16 mouse cellular contexts compared by ENCODE assay signal in the genomic region with DNA sequence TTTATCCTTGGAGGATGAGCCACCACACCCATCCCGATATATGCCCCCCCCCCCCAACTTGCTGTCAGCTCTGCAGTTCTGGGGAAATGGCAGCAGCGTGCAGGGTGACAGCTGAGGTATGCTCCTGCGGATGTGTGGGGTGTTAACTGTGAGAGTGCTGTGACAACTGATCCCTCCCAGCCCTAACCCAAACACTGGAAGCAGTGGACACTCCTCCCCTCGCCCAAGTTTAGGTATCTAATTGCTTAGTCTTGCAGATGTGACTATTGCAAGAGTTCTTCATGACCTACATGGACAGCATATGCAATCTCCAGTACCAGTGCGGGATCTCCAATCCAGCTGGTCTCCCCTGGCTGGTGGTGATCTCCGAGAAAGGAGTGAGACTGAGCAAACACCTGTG. TPM values are rescaled to one million over a fixed set of nuclear protein-coding genes. Genes with fewer than 3 reads are reported as not detected.
DNase-seq lines count a peak whose midpoint lies in the region; ATAC-seq lines count a peak whose summit lies in the region.
"Had no signal": no experiment of that assay in that cellular context is flagged by ENCODE, and none has a peak within 500 bp of the region (broad histone marks: within the 10 kb centered on the region; RNA-seq: fewer than 3 reads in every experiment).

No protein-coding gene starts in this region.

- H3K27ac ChIP-seq in forebrain, embryonic 10.5 days, result no peak overlapping the region
- no peak overlapping the region for H3K27ac ChIP-seq in forebrain, embryonic 15.5 days (replicated peaks)
- peak overlapping the region; percentile 24 for H3K27ac ChIP-seq in kidney, embryonic 14.5 days (ENCODE audit: low read depth, low read length)
- H3K27ac ChIP-seq in hindbrain, embryonic 12.5 days, result peak overlapping the region; percentile 71
- H3K27ac ChIP-seq in neural tube, embryonic 11.5 days (ENCODE audit: low read depth, low read length), result 0 out of 2 replicates have a peak overlapping the region, but pooled peaks have one; percentile 27
- H3K27ac ChIP-seq: embryonic facial prominence, embryonic 13.5 days; liver, embryonic 14.5 days had no signal

- WGBS in forebrain, embryonic 10.5 days, result 5% methylated on average over 6 of the region's 6 CpGs
- WGBS in forebrain, embryonic 15.5 days, result 22% methylated on average over 6 of the region's 6 CpGs
- WGBS in kidney, embryonic 14.5 days, result 6% methylated on average over 6 of the region's 6 CpGs
- WGBS in hindbrain, embryonic 12.5 days, result 2% methylated on average over 6 of the region's 6 CpGs
- WGBS in neural tube, embryonic 11.5 days, result 3% methylated on average over 6 of the region's 6 CpGs

- H3K9me3 ChIP-seq in forebrain, embryonic 10.5 days, result no peaks in the 10 kb centered on the region
- H3K9me3 ChIP-seq in forebrain, embryonic 15.5 days, result no peaks in the 10 kb centered on the region
- no peaks in the 10 kb centered on the region for H3K9me3 ChIP-seq in kidney, embryonic 14.5 days (ENCODE audit: control insufficient read depth, low read length)
- H3K9me3 ChIP-seq in hindbrain, embryonic 12.5 days (replicated peaks), result no peaks in the 10 kb centered on the region
- no peaks in the 10 kb centered on the region for H3K9me3 ChIP-seq in neural tube, embryonic 11.5 days (ENCODE audit: control insufficient read depth, low read length)
- H3K9me3 ChIP-seq: embryonic facial prominence, embryonic 13.5 days had no signal

- peaks cover 97% of the 10 kb centered on the region for H3K27me3 ChIP-seq in forebrain, embryonic 10.5 days (ENCODE audit: poor library complexity, severe bottlenecking)
- H3K27me3 ChIP-seq in forebrain, embryonic 15.5 days, result peaks cover 42% of the 10 kb centered on the region
- peaks cover 58% of the 10 kb centered on the region for H3K27me3 ChIP-seq in kidney, embryonic 14.5 days (ENCODE audit: control insufficient read depth, insufficient read depth, low read length)
- H3K27me3 ChIP-seq in hindbrain, embryonic 12.5 days, result peaks cover 76% of the 10 kb centered on the region
- peaks cover 72% of the 10 kb centered on the region for H3K27me3 ChIP-seq in neural tube, embryonic 11.5 days (ENCODE audit: control insufficient read depth, insufficient read depth, low read length)
- H3K27me3 ChIP-seq: Patski had no signal

- ATAC-seq in forebrain, embryonic 15.5 days (replicated peaks), result no peak
- ATAC-seq in kidney, embryonic 14.5 days (ENCODE audit: low FRiP score, low TSS enrichment), result no peak
- no peak for ATAC-seq in hindbrain, embryonic 12.5 days (ENCODE audit: low FRiP score)
- ATAC-seq in neural tube, embryonic 11.5 days (ENCODE audit: insufficient read depth, low FRiP score, low TSS enrichment), result no peak
- ATAC-seq: intestine, postnatal 0 days; Patski had no signal

- H3K4me3 ChIP-seq in forebrain, embryonic 10.5 days, result peak overlapping the region; percentile 28; the same call in 1 of the 2 replicates
- H3K4me3 ChIP-seq in forebrain, embryonic 15.5 days, result no peak overlapping the region
- no peak overlapping the region for H3K4me3 ChIP-seq in kidney, embryonic 14.5 days (ENCODE audit: low read length)
- no peak overlapping the region for H3K4me3 ChIP-seq in hindbrain, embryonic 12.5 days
- no peak overlapping the region for H3K4me3 ChIP-seq in neural tube, embryonic 11.5 days (ENCODE audit: low read depth, low read length)

- H3K9ac ChIP-seq in forebrain, embryonic 15.5 days (replicated peaks), result no peak overlapping the region
- no peak overlapping the region for H3K9ac ChIP-seq in kidney, embryonic 14.5 days (ENCODE audit: low read depth, low read length)
- H3K9ac ChIP-seq in hindbrain, embryonic 12.5 days, result no peak overlapping the region
- no peak overlapping the region for H3K9ac ChIP-seq in neural tube, embryonic 11.5 days (ENCODE audit: low read length)
- H3K9ac ChIP-seq: embryonic facial prominence, embryonic 13.5 days; liver, embryonic 14.5 days had no signal

- peaks cover 73% of the 10 kb centered on the region for H3K4me1 ChIP-seq in forebrain, embryonic 10.5 days
- H3K4me1 ChIP-seq in forebrain, embryonic 15.5 days, result peaks cover 57% of the 10 kb centered on the region
- H3K4me1 ChIP-seq in kidney, embryonic 14.5 days (ENCODE audit: control insufficient read depth, insufficient read depth, low read length), result peaks cover 45% of the 10 kb centered on the region
- peaks cover 70% of the 10 kb centered on the region for H3K4me1 ChIP-seq in hindbrain, embryonic 12.5 days
- H3K4me1 ChIP-seq in neural tube, embryonic 11.5 days (ENCODE audit: control insufficient read depth, insufficient read depth, low read length), result peaks cover 43% of the 10 kb centered on the region

- H3K4me2 ChIP-seq in forebrain, embryonic 15.5 days (replicated peaks), result no peak overlapping the region; the same call in 1 of the 2 replicates
- peak overlapping the region; percentile 22 for H3K4me2 ChIP-seq in kidney, embryonic 14.5 days (replicated peaks; ENCODE audit: low read depth, low read length)
- H3K4me2 ChIP-seq in hindbrain, embryonic 12.5 days (replicated peaks), result peak overlapping the region; percentile 33; the same call in 1 of the 2 replicates
- 0 out of 2 replicates have a peak overlapping the region, but pooled peaks have one; percentile 25 for H3K4me2 ChIP-seq in neural tube, embryonic 11.5 days (ENCODE audit: low read depth)

- DNase-seq in forebrain, embryonic 10.5 days (ENCODE audit: extremely low spot score, low spot score), result no peak
- no peak for DNase-seq in kidney, postnatal 4 days
- DNase-seq in neural tube, embryonic 11.5 days (ENCODE audit: low spot score), result no peak
- no peak for DNase-seq in liver
- DNase-seq in testis, postnatal 14 days (ENCODE audit: low spot score), result no peak
- DNase-seq: cerebellum, adult 11 months; gastrocnemius, postnatal 36 days; heart, postnatal 36 days; lung, postnatal 14 days had no signal

- H3K36me3 ChIP-seq in forebrain, embryonic 10.5 days (replicated peaks), result no peaks in the 10 kb centered on the region
- no peaks in the 10 kb centered on the region for H3K36me3 ChIP-seq in forebrain, embryonic 15.5 days
- H3K36me3 ChIP-seq in kidney, embryonic 14.5 days (ENCODE audit: control insufficient read depth, insufficient read depth, low read length), result no peaks in the 10 kb centered on the region
- no peaks in the 10 kb centered on the region for H3K36me3 ChIP-seq in hindbrain, embryonic 12.5 days
- no peaks in the 10 kb centered on the region for H3K36me3 ChIP-seq in neural tube, embryonic 11.5 days (ENCODE audit: control insufficient read depth, insufficient read depth, low read length)
- H3K36me3 ChIP-seq: embryonic facial prominence, embryonic 13.5 days had no signal

RNA-seq across cellular contexts. Expression of gene Dnajc22, which starts 2.4 kb away (rescaled TPM):
- 1.0 and 1.2 TPM in 2 replicates for polyA plus RNA-seq in forebrain, embryonic 10.5 days (2016; fragmentation: Nextera tagmentation; extraction: Ambion mirVana)
- 0.46 and 0.53 TPM in 2 replicates for polyA plus RNA-seq in forebrain, embryonic 15.5 days (2015; fragmentation: Nextera tagmentation; extraction: Ambion mirVana)
- polyA plus RNA-seq in kidney, embryonic 14.5 days (2014; fragmentation: Nextera tagmentation; extraction: Ambion mirVana), result 5.4 and 7.1 TPM in 2 replicates
- 3.2 and 3.3 TPM in 2 replicates for polyA plus RNA-seq in hindbrain, embryonic 12.5 days (2016; fragmentation: Nextera tagmentation; extraction: Ambion mirVana)
- polyA plus RNA-seq in neural tube, embryonic 11.5 days (2014; fragmentation: Nextera tagmentation; extraction: Ambion mirVana), result 0.19 and 0.41 TPM in 2 replicates

RNA-seq across cellular contexts. Expression of gene C1ql4, which starts 7.7 kb away (rescaled TPM):
- 0.12 TPM in 1 of 2 replicates, not detected in the other for polyA plus RNA-seq in forebrain, embryonic 10.5 days (2016; fragmentation: Nextera tagmentation; extraction: Ambion mirVana)
- polyA plus RNA-seq in forebrain, embryonic 15.5 days (2015; fragmentation: Nextera tagmentation; extraction: Ambion mirVana), result 0.28 and 0.33 TPM in 2 replicates
- 0.43 and 1.3 TPM in 2 replicates for polyA plus RNA-seq in kidney, embryonic 14.5 days (2014; fragmentation: Nextera tagmentation; extraction: Ambion mirVana)
- 18.4 and 18.7 TPM in 2 replicates for polyA plus RNA-seq in hindbrain, embryonic 12.5 days (2016; fragmentation: Nextera tagmentation; extraction: Ambion mirVana)
- polyA plus RNA-seq in neural tube, embryonic 11.5 days (2014; fragmentation: Nextera tagmentation; extraction: Ambion mirVana), result 3.0 and 3.2 TPM in 2 replicates
- polyA plus RNA-seq: liver, embryonic 14.5 days had no signal

RNA-seq across cellular contexts. Expression of gene Troap, which starts 21.0 kb away (rescaled TPM):
- 51.1 and 53.1 TPM in 2 replicates for polyA plus RNA-seq in forebrain, embryonic 10.5 days (2016; fragmentation: Nextera tagmentation; extraction: Ambion mirVana)
- polyA plus RNA-seq in forebrain, embryonic 15.5 days (2015; fragmentation: Nextera tagmentation; extraction: Ambion mirVana), result 19.8 and 24.8 TPM in 2 replicates
- polyA plus RNA-seq in kidney, embryonic 14.5 days (2014; fragmentation: Nextera tagmentation; extraction: Ambion mirVana), result 27.3 and 31.7 TPM in 2 replicates
- 24.1 and 29.2 TPM in 2 replicates for polyA plus RNA-seq in hindbrain, embryonic 12.5 days (2016; fragmentation: Nextera tagmentation; extraction: Ambion mirVana)
- polyA plus RNA-seq in neural tube, embryonic 11.5 days (2014; fragmentation: Nextera tagmentation; extraction: Ambion mirVana), result 23.3 and 25.9 TPM in 2 replicates

RNA-seq across cellular contexts. Expression of gene Spats2, which starts 30.4 kb away (rescaled TPM):
- 53.5 and 56.5 TPM in 2 replicates for polyA plus RNA-seq in forebrain, embryonic 10.5 days (2016; fragmentation: Nextera tagmentation; extraction: Ambion mirVana)
- 42.9 and 43.7 TPM in 2 replicates for polyA plus RNA-seq in forebrain, embryonic 15.5 days (2015; fragmentation: Nextera tagmentation; extraction: Ambion mirVana)
- 51.5 and 55.2 TPM in 2 replicates for polyA plus RNA-seq in kidney, embryonic 14.5 days (2014; fragmentation: Nextera tagmentation; extraction: Ambion mirVana)
- 72.7 and 73.6 TPM in 2 replicates for polyA plus RNA-seq in hindbrain, embryonic 12.5 days (2016; fragmentation: Nextera tagmentation; extraction: Ambion mirVana)
- 63.3 and 63.7 TPM in 2 replicates for polyA plus RNA-seq in neural tube, embryonic 11.5 days (2014; fragmentation: Nextera tagmentation; extraction: Ambion mirVana)

RNA-seq across cellular contexts. Expression of gene Prph, which starts 40.4 kb away (rescaled TPM):
- 0.20 and 0.33 TPM in 2 replicates for polyA plus RNA-seq in forebrain, embryonic 10.5 days (2016; fragmentation: Nextera tagmentation; extraction: Ambion mirVana)
- polyA plus RNA-seq in forebrain, embryonic 15.5 days (2015; fragmentation: Nextera tagmentation; extraction: Ambion mirVana), result 0.97 and 1.3 TPM in 2 replicates
- polyA plus RNA-seq in kidney, embryonic 14.5 days (2014; fragmentation: Nextera tagmentation; extraction: Ambion mirVana), result 0.13 and 0.31 TPM in 2 replicates
- polyA plus RNA-seq in hindbrain, embryonic 12.5 days (2016; fragmentation: Nextera tagmentation; extraction: Ambion mirVana), result 23.3 and 35.6 TPM in 2 replicates
- 38.7 and 54.0 TPM in 2 replicates for polyA plus RNA-seq in neural tube, embryonic 11.5 days (2014; fragmentation: Nextera tagmentation; extraction: Ambion mirVana)

Comparison
In these comparisons a context has a peak if more than half of its experiments do, and no peak if none do; other contexts are left out.
1. H3K27ac ChIP-seq: peak in kidney, embryonic 14.5 days (single experiment), hindbrain, embryonic 12.5 days (single experiment) and neural tube, embryonic 11.5 days (single experiment); none in forebrain, embryonic 10.5 days (single experiment) and forebrain, embryonic 15.5 days (single experiment).